Mouse (Mus musculus): ENCODE data around the gene Cela2a.
"Not testable (repeated sequence)": the region's sequence is repeated elsewhere in the genome, so short reads cannot be mapped to it uniquely, and the experiment has no call there.

The Cela2a gene

GRCm38 (mm10) chr4:141797545-141797944 lies 28.4 kb downstream of the Cela2a start:
- no peak for DNase-seq (ENCODE audit: low spot score)

GRCm38 (mm10) chr4:141796954-141797353 lies 29.0 kb downstream of the Cela2a start:
- DNase-seq (ENCODE audit: low spot score): no peak

- no peak for DNase-seq (ENCODE audit: low spot score)
Measured at GRCm38 (mm10) chr4:141796356-141796755, 29.6 kb downstream of the Cela2a start.

- no peak for DNase-seq (ENCODE audit: low spot score)
Measured at GRCm38 (mm10) chr4:141794152-141794535, 31.8 kb downstream of the Cela2a start.

GRCm38 (mm10) chr4:141793282-141794151 lies 32.4 kb downstream of the Cela2a start, which contains the start of gene Casp9:
Casp9 (plus strand) TSS chr4:141793612.
- peak; percentile 98 for DNase-seq (ENCODE audit: low spot score)

GRCm38 (mm10) chr4:141792554-141793281 lies 33.2 kb downstream of the Cela2a start:
- no peak for DNase-seq (ENCODE audit: low spot score)

- no peak for DNase-seq (ENCODE audit: low spot score)
Measured at GRCm38 (mm10) chr4:141791951-141792350, 34.0 kb downstream of the Cela2a start.

GRCm38 (mm10) chr4:141791486-141791885 lies 34.5 kb downstream of the Cela2a start:
- DNase-seq (ENCODE audit: low spot score): no peak

GRCm38 (mm10) chr4:141790524-141790990 lies 35.4 kb downstream of the Cela2a start, which contains the start of gene Dnajc16:
Dnajc16 (minus strand) TSS chr4:141790931.
- peak; percentile 99 for DNase-seq (ENCODE audit: low spot score)

- no peak for DNase-seq (ENCODE audit: low spot score)
Measured at GRCm38 (mm10) chr4:141789564-141790218, 36.3 kb downstream of the Cela2a start.

- DNase-seq (ENCODE audit: low spot score): no peak
Measured at GRCm38 (mm10) chr4:141787462-141787861, 38.5 kb downstream of the Cela2a start.

GRCm38 (mm10) chr4:141787046-141787445 lies 38.9 kb downstream of the Cela2a start:
- no peak for DNase-seq (ENCODE audit: low spot score)

GRCm38 (mm10) chr4:141786141-141786540 lies 39.8 kb downstream of the Cela2a start:
- no peak for DNase-seq (ENCODE audit: low spot score)

- DNase-seq (ENCODE audit: low spot score): no peak
Measured at GRCm38 (mm10) chr4:141784835-141785234, 41.1 kb downstream of the Cela2a start.

GRCm38 (mm10) chr4:141781201-141781985 lies 44.6 kb downstream of the Cela2a start:
- no peak for DNase-seq (ENCODE audit: low spot score)

GRCm38 (mm10) chr4:141779828-141780227 lies 46.1 kb downstream of the Cela2a start:
- no peak for DNase-seq (ENCODE audit: low spot score)

- not testable (repeated sequence) for DNase-seq (ENCODE audit: low spot score)
Measured at GRCm38 (mm10) chr4:141773019-141773418, 52.9 kb downstream of the Cela2a start.

- DNase-seq (ENCODE audit: low spot score): no peak
Measured at GRCm38 (mm10) chr4:141771823-141772222, 54.1 kb downstream of the Cela2a start.

GRCm38 (mm10) chr4:141769501-141770160 lies 56.3 kb downstream of the Cela2a start:
- no peak for DNase-seq (ENCODE audit: low spot score)

- peak; percentile 39 for DNase-seq (ENCODE audit: low spot score)
Measured at GRCm38 (mm10) chr4:141767353-141768036, 58.5 kb downstream of the Cela2a start.
